Mouse (Mus musculus): Measurements from ENCODE around the gene Ocm. TPM values are rescaled to one million over a fixed set of nuclear protein-coding genes. Genes with fewer than 3 reads are reported as not detected.

Gene Ocm
- not detected for total RNA-seq (2021)
- long read RNA-seq, experiment 1: 0 reads
- long read RNA-seq, experiment 2: 0 reads

DNA sequence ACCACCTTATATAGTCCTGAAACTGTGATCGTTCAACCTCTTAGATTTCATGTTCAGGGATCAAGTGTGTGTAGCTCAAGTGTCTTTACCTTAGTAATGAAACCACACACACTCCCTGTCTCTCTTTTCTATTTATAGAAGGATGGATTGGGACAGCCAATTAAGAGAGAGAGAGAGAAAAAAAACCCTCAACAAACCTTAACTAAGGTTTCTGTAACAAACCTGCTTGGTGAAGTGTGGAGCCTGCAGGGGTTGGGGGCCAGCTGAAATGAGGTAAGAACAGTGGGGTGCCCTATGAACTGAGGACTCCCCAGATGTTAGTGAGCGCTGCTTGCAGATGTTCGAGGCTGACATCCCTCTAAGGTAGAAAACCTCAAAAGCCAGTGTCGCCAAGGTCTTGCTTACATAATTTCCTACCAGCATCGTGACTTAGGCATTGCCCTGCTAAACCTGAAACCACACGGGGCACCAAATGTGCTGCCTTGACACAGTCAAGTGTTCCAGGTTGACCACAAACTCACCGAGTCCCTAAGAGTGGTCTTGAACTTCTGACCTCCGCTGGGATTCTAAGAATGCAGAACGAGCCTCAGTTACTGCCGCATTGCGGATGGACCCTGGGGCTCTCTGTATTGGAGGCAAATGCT is at the start of gene Ocm:
Gene Ocm (minus strand): TSS at position 51 of the 644 bp plus-strand sequence.
- DNase-seq (ENCODE audit: low spot score in 2 of 2): no peak
- H3K4me3 ChIP-seq: no peak within 1 kb of the TSS

DNA sequence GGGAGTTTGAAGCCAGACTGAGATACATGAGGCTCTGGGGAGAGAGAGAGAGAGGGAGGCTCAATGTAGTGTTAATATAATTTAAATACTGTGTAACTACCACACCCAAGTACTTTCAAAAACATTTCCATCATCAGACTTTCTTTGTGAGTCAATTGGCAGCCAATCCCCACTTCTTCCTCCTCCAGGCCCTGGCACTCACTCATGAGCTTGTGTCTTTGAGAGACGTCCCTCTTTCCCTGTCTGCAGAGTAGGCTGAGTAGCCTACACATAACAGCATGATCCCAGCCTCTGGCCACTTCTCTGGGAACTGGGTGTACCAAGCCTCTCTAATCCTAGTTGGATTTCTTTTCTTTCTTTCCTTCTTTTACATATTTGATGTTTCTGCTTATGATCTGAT is 44.8 kb upstream of the Ocm start:
- Histone ChIP-seq H3K27ac (no peak overlapping the region), H3K4me3 (no peak overlapping the region)
- peak in 1 of 2 experiments; percentile 41 for DNase-seq (ENCODE audit: low spot score in 2 of 2)
- TF ChIP-seq CTCF (conservative IDR thresholded peaks at IDR 0.05): no peak

More for the DNA sequence above, at the start of gene Ocm:
- TF ChIP-seq CTCF (conservative IDR thresholded peaks at IDR 0.05): no peak
- H3K27ac ChIP-seq: no peak within 1 kb of the TSS

DNA sequence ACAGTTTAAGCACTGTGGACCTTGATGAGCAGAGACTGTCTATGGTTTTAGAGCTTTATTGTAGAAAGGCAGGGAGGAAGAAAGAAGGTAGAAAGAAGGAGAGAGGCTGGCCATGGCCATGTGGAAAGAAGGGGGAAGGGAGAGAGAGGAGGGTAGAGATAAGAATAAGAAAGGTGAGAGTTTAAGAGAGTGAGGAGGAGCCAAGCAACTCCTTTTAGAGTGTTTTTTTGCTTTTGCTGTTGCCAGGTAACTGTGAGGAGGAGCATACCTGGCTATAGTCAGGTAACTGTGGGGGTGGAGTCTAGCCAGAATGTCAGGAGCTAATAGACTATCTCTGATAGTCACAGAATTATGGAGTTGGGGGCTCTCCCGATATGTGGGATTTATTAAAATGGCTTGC is 43.6 kb upstream of the Ocm start:
- no peak for TF ChIP-seq CTCF (conservative IDR thresholded peaks at IDR 0.05)
- no peak overlapping the region for H3K4me3 ChIP-seq

DNA sequence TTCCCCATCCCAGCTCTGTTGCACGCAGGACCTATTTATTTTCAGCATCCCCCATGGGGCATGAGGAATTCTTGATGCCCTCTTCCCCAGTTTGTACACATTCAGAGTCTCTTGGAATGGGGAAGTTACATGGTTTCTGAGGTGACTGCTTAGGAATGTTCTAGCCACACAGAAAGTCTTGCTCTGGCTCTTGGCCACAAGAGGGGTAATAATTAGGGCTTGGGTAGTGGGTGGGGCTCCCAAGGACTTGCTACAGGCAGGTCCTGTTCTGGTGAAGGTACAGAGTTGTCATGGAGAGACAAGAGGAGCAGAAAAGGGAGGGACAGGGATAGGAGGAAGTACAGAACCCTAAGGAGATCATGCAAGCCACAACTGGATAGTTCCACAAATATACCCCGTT is 39.6 kb upstream of the Ocm start:
- DNase-seq (ENCODE audit: low spot score in 2 of 2): no peak
- Histone ChIP-seq H3K27ac (no peak overlapping the region), H3K4me3 (no peak overlapping the region)
- TF ChIP-seq CTCF (conservative IDR thresholded peaks at IDR 0.05): no peak

More for the DNA sequence above, 43.6 kb upstream of the Ocm start:
- no peak for DNase-seq (ENCODE audit: low spot score in 2 of 2)
- H3K27ac ChIP-seq: no peak overlapping the region

DNA sequence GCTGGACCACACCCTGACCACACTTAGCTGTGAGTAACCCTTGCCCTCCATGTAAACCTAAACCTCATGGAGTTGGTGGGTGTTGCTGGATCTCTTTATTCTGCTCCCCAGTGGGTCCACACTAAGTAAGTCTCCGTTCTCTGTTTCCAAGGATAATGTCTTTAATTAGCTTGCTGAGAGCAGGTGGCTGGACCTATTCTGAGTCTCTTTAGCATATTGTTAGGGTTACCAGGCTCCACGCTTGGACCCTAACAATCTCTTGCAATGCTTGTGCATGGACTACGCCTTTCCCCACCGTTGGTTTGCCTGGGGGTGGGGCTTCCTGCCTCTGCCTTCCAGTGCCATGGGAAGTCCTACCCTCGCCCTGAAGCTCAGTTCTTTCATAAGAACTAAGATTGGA is 37.6 kb upstream of the Ocm start:
- no peak overlapping the region for H3K27ac ChIP-seq
- H3K4me3 ChIP-seq: no peak overlapping the region
- DNase-seq (ENCODE audit: low spot score in 2 of 2): no peak
- no peak for TF ChIP-seq CTCF (conservative IDR thresholded peaks at IDR 0.05)

DNA sequence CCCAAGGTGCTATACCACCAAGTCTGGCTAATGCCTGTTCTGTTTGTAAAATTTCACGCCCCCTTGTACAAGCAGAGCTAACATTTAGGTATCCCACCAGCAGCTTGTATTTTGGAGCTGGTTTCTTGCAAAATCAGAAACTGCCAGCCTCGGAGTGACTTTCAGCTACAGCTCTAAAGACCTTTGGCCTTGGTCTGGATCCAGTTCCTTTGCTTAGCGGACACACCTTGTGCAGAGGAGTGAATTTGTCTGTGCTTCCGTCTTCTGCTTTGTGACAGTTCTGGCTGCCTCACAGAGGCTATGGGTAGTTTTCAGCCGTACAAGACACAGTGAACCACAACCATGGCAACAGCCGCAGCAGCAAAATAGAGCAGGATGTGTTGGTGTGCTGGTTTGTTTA is 27.9 kb upstream of the Ocm start:
- no peak for TF ChIP-seq CTCF (conservative IDR thresholded peaks at IDR 0.05)
- DNase-seq (ENCODE audit: low spot score in 2 of 2): no peak
- no peak overlapping the region for H3K4me3 ChIP-seq
- no peak overlapping the region for H3K27ac ChIP-seq

DNA sequence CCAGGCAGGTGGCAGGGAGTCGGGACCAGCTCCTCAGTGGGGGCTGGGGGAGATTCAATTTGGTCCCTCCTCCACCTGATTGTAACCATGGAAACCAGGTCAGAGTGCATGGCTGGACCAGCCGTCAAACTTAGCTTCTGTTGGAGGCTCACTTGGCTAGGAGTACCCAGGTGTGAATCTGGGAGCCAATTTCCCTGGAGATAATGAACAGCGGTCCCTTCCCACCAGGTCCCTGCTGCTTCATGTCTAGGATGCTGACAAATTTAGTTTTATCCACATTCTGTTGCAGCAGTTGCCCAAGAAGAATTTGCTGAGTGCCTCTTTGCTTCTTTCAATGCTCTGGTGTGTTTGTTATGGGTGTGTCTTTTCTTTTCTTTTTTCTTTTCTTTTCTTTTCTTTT is 27.0 kb upstream of the Ocm start:
- Histone ChIP-seq H3K27ac (no peak overlapping the region), H3K4me3 (no peak overlapping the region)
- DNase-seq (ENCODE audit: low spot score in 2 of 2): no peak
- no peak for TF ChIP-seq CTCF (conservative IDR thresholded peaks at IDR 0.05)

DNA sequence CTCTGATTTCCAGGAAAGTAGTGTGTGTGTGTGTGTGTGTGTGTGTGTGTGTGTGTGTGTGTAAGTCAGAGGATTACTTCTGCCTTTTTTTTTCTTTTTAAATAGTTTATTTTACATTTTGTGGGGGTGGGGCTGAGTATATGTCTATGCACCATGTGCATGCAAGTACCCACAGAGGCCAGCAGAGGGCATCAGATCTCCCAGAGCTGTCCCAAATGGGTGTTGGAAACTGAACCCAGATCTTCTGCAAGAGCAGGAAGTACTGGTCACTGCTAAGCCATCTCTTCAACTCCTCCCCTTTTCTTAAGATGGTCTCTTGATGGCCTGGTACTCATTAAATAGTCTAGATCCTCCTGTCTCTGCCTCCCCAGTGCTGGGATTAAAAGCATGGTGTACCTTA is 24.8 kb upstream of the Ocm start:
- TF ChIP-seq CTCF (conservative IDR thresholded peaks at IDR 0.05): peak; percentile 58
- Histone ChIP-seq H3K4me3 (no peak overlapping the region), H3K27ac (no peak overlapping the region)
- no peak for DNase-seq (ENCODE audit: low spot score in 2 of 2)

DNA sequence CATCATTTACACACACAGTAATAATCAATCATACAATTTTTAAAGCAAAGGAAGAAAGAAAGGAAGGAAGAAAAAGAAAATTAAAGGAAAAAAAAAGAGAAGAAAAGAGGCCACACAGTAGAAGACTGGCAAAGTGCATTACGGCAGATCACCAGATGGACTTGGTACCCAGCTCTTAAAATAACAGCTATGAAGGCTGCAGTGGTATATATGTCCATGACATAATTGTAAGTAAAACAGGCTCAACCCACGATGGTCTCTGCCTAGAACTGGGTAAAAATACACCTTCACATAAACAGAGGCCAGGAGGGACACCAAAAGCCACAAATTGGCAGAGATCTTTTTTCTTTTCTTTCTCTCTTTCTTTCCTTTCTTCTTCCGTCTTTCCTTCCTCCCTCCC is 23.4 kb upstream of the Ocm start:
- no peak for DNase-seq (ENCODE audit: low spot score in 2 of 2)

DNA sequence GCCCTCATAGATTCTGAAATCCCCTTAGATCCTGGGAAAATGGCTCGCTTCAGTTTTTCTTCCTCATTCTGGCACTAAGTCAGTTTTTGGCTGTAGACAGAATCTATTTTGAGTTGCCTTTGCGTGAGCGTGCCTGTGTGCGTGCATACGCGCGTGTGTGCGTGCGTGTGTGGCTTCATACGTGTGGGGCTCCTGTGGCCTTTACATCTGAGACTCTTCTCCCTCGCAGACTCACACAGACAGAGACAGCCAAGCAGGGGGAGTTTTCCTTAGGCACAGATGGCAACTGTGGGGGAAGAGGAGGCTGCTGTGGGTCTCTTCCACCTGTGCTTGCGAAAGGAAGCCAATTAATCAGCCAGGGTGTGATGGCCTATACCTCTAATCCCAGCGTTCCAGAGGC is 20.9 kb upstream of the Ocm start:
- TF ChIP-seq CTCF (conservative IDR thresholded peaks at IDR 0.05): no peak
- peak overlapping the region; percentile 23; the same call in 1 of the 2 replicates for H3K4me3 ChIP-seq
- peak; percentile 51 to 58 for DNase-seq (ENCODE audit: low spot score in 2 of 2)
- peak overlapping the region; percentile 77 for H3K27ac ChIP-seq

More for the DNA sequence above, 23.4 kb upstream of the Ocm start:
- no peak for TF ChIP-seq CTCF (conservative IDR thresholded peaks at IDR 0.05)
- H3K4me3 ChIP-seq: no peak overlapping the region
- no peak overlapping the region for H3K27ac ChIP-seq

DNA sequence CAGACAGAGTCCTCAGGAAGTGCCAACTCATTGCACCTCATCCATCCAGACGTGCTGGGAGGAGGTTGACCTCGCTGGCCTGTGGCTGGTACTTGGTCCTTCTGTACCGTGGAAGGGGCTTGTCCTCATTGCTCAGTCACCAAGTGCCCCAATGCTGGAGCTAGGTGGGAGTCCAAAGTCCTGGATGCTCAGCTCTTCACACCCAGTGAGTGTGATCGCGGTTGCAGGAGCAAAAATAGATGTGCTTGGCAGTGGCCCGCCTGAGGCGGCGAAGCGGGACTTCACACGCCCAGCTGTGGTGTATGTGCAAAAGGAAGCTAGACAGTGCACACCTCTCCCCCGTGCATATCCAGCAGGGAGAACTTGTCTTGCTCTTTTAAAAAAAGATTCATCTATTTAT is 16.7 kb upstream of the Ocm start:
- no peak overlapping the region for H3K4me3 ChIP-seq
- TF ChIP-seq CTCF (conservative IDR thresholded peaks at IDR 0.05): no peak
- H3K27ac ChIP-seq: no peak overlapping the region
- DNase-seq (ENCODE audit: low spot score in 2 of 2): no peak

DNA sequence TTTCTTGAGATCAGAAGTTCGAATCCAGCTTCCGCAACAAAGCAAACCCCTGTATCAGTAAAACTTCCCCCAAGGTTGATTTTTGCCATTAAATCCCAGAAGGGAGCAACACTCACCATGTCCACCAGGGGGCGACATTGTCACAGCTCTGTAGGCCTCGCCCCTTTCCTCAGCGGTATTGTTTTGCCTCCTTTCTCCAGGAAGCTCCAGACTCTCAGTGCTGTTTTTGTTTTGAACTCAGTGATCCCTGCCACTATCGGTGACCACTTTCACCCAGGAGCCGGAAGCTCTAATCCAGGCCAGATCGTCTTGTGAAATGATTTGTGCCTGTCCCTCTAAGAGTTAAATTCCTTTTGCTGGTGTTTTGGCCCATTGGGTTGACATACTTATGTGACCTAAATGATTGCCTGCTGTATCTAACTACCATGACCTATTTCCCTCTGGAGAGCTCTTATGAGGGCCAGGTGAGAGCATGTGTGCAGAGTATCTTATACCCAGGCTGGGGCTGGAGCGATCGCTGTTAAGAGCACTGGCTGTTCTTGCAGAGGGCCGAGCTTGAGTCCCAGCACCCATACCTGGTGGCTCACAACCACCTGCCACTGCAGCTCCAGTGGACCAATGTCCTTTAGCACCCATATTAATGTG is 14.4 kb upstream of the Ocm start:
- DNase-seq (ENCODE audit: low spot score in 2 of 2): peak; percentile 41 to 82
- peak overlapping the region; percentile 23 for H3K4me3 ChIP-seq
- TF ChIP-seq CTCF (conservative IDR thresholded peaks at IDR 0.05): peak; percentile 98
- H3K27ac ChIP-seq: no peak overlapping the region

DNA sequence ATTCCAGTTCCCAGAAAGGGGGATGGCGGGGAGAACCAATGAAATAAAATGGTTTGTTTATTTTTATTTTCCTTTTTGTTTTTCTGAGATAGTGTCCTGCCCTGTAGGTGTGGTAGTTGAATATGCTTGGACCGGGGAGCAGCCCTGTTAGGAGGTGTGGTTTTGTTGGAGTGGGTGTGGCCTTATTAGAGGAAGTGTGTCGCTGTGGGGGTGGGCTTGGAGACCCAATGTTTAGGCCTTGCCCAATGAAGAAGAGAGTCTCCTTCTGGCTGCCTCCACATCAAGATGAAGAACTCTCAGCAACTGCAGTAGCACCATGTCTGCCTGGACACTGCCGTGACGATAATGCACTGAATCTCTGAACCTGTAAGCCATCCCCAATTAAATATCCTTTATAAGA is 13.4 kb upstream of the Ocm start:
- H3K4me3 ChIP-seq: no peak overlapping the region
- TF ChIP-seq CTCF (conservative IDR thresholded peaks at IDR 0.05): no peak
- DNase-seq (ENCODE audit: low spot score in 2 of 2): no peak
- H3K27ac ChIP-seq: no peak overlapping the region

DNA sequence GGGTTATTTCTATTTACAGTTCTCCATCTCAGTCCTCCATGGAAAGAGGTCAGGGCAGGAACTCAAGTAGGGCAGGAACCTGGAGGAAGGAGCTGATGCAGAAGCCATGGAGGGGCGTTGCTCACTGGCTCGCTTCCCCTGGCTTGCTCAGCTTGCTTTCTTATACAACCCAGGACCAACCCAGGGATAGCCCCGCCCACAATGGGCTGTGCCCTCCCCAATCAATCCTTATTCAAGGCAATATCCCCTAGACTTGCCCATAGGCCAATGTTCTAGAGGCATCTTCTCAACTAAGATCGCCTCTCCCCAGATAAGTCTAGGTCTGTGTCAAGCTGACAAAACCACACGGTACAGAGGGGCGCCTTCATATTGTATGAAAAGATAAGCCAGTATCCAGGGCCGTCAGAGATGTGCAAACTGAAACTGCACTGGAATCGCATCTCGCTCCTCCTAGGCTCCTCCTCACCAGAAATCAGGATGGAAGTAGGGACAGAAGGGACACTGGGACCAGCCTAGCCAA is 12.7 kb upstream of the Ocm start:
- no peak overlapping the region for H3K27ac ChIP-seq
- no peak for DNase-seq (ENCODE audit: low spot score in 2 of 2)
- no peak for TF ChIP-seq CTCF (conservative IDR thresholded peaks at IDR 0.05)
- no peak overlapping the region for H3K4me3 ChIP-seq

Measured in layer of hippocampus, adult 2 months (tissue).